Mouse (Mus musculus) embryonic facial prominence, embryonic 14.5 days (tissue): ENCODE measurements around the gene Mob3c. TPM values are rescaled to one million over a fixed set of nuclear protein-coding genes. Genes with fewer than 3 reads are reported as not detected.

Experiments
- ATAC-seq: fragments of 200-750 bp; cut with Nextera tagmentation; 2 replicates; pipeline ENCODE4 v1.8.0; 2017; ENCODE audit warnings: low read depth, moderate number of reproducible peaks, moderate TSS enrichment
- DNase-seq: peaks from one replicate; pipeline ENCODE4 v3.0.0-alpha.2; 2015; ENCODE audit warnings: low spot score
- H3K27ac ChIP-seq: fragments of 300-500 bp; sonication (generic); replicated peaks from 2 replicates; pipeline ENCODE4 v1.5.1; 2014; ENCODE audit warnings: low read depth, mild to moderate bottlenecking, low read length, moderate library complexity
- H3K27me3 ChIP-seq: fragments of 300-500 bp; sonication (generic); replicated peaks from 2 replicates; pipeline ENCODE4 v1.6.1; 2014; ENCODE audit warnings: low read length; ENCODE audit not compliant: control insufficient read depth, insufficient read depth
- H3K36me3 ChIP-seq: fragments of 300-500 bp; sonication (generic); 2 replicates; pipeline ENCODE4 v1.6.1; 2014; ENCODE audit warnings: low read length, mixed read lengths; ENCODE audit not compliant: control insufficient read depth, insufficient read depth
- H3K4me1 ChIP-seq: fragments of 300-500 bp; sonication (generic); 2 replicates; pipeline ENCODE4 v1.6.1; 2014; ENCODE audit warnings: antibody characterized with exemption, low read length; ENCODE audit not compliant: control insufficient read depth, insufficient read depth
- H3K4me2 ChIP-seq: fragments of 300-500 bp; sonication (generic); 2 replicates; pipeline ENCODE4 v1.6.1; 2014; ENCODE audit warnings: low read depth, mild to moderate bottlenecking, low read length, moderate library complexity, mixed read lengths
- H3K4me3 ChIP-seq: fragments of 300-500 bp; sonication (generic); 2 replicates; pipeline ENCODE4 v1.5.1; 2014; ENCODE audit warnings: low read depth, mild to moderate bottlenecking, low read length
- H3K9ac ChIP-seq: fragments of 300-500 bp; sonication (generic); 2 replicates; pipeline ENCODE4 v1.6.1; 2014; ENCODE audit warnings: low read depth, mild to moderate bottlenecking, low read length, moderate library complexity, mixed read lengths
- H3K9me3 ChIP-seq: fragments of 300-500 bp; sonication (generic); 2 replicates; pipeline ENCODE4 v1.6.1; 2016; ENCODE audit warnings: low read length; ENCODE audit not compliant: control insufficient read depth
- WGBS: fragments of 180-500 bp; shearing (Covaris S2); extraction: QIAGEN DNeasy Blood & Tissue Kit; methylation state at CpG from one replicate; pipeline ENCODE4 v1.1.7; 2014; 5-methylcytosine and 5-hydroxymethylcytosine counted together
- polyA plus RNA-seq: library from polyadenylated mRNA; unstranded; fragments of >200 nt; fragmentation: Nextera tagmentation; extraction: Ambion mirVana; gene quantifications from 2 replicates; pipeline ENCODE4 v1.2.1, GENCODE M21; 2014

The Mob3c gene
- polyA plus RNA-seq, 1 experiment from 2014 or later: 8.3 TPM

- H3K9me3 ChIP-seq: no peaks in the 10 kb centered on the region
- no peak overlapping the region for H3K4me3 ChIP-seq
- ATAC-seq (no peak), DNase-seq (peak; percentile 49)
- H3K9ac ChIP-seq: no peak overlapping the region
- peaks cover 76% of the 10 kb centered on the region for H3K36me3 ChIP-seq
- 81% methylated on average over 3 of the region's 3 CpGs for WGBS
- H3K27ac ChIP-seq: no peak overlapping the region
- H3K4me1 ChIP-seq: no peaks in the 10 kb centered on the region
- H3K27me3 ChIP-seq: no peaks in the 10 kb centered on the region
- no peak overlapping the region for H3K4me2 ChIP-seq
These were observed 27.9 kb upstream of the Mob3c start for GRCm38 (mm10) chr4:115799981-115800380.

DNA sequence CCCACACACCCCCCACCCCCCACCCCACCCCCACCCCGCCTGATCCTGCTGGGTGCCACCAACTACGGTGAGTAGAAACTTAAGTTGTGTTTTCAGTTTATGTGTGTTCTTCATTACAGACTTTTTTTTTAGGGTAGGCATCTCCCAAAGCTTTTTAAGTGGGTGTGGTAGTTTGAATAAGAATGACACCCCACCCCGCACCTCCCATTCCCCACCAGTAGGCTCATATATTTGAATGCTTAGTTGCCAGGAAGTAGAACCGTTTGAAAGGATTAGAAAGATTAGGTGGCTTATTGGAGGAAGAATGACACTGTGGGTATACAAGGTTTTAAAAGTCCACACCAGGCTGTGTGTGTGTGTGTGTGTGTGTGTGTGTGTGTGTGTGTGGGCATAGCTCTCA is 15.6 kb upstream of the Mob3c start:
- Histone ChIP-seq H3K27ac (no peak overlapping the region), H3K9me3 (no peaks in the 10 kb centered on the region), H3K4me2 (no peak overlapping the region), H3K9ac (no peak overlapping the region), H3K4me3 (no peak overlapping the region), H3K4me1 (no peaks in the 10 kb centered on the region), H3K27me3 (no peaks in the 10 kb centered on the region), H3K36me3 (peaks cover 54% of the 10 kb centered on the region)
- DNase-seq: no peak
- WGBS: 93% methylated on average over 4 of the region's 4 CpGs
- ATAC-seq: no peak

GRCm38 (mm10) chr4:115815606-115816005 is 12.3 kb upstream of the Mob3c start:
- 89% methylated on average over 5 of the region's 5 CpGs for WGBS
- no peak overlapping the region for H3K4me3 ChIP-seq
- DNase-seq (no peak), ATAC-seq (no peak)
- no peaks in the 10 kb centered on the region for H3K4me1 ChIP-seq
- no peak overlapping the region for H3K4me2 ChIP-seq
- no peaks in the 10 kb centered on the region for H3K9me3 ChIP-seq
- no peak overlapping the region for H3K9ac ChIP-seq
- H3K36me3 ChIP-seq: peaks cover 54% of the 10 kb centered on the region
- H3K27ac ChIP-seq: no peak overlapping the region
- no peaks in the 10 kb centered on the region for H3K27me3 ChIP-seq

GRCm38 (mm10) chr4:115820199-115820598 is 7.7 kb upstream of the Mob3c start:
- no peak overlapping the region for H3K27ac ChIP-seq
- no peak overlapping the region for H3K4me3 ChIP-seq
- 63% methylated on average over 3 of the region's 3 CpGs for WGBS
- H3K36me3 ChIP-seq: peaks cover 21% of the 10 kb centered on the region
- no peak overlapping the region for H3K4me2 ChIP-seq
- no peaks in the 10 kb centered on the region for H3K9me3 ChIP-seq
- no peaks in the 10 kb centered on the region for H3K27me3 ChIP-seq
- DNase-seq (no peak), ATAC-seq (no peak)
- no peaks in the 10 kb centered on the region for H3K4me1 ChIP-seq
- no peak overlapping the region for H3K9ac ChIP-seq

- Histone ChIP-seq H3K27me3 (no peaks in the 10 kb centered on the region), H3K36me3 (peaks cover 14% of the 10 kb centered on the region; the same call in 1 of the 2 replicates), H3K4me1 (no peaks in the 10 kb centered on the region), H3K27ac (no peak overlapping the region), H3K9me3 (no peaks in the 10 kb centered on the region), H3K4me3 (no peak overlapping the region), H3K4me2 (no peak overlapping the region), H3K9ac (no peak overlapping the region)
- DNase-seq (no peak), ATAC-seq (no peak)
- WGBS: 80% methylated on average over 3 of the region's 3 CpGs
These were observed 6.9 kb upstream of the Mob3c start for GRCm38 (mm10) chr4:115820944-115821343.

DNA sequence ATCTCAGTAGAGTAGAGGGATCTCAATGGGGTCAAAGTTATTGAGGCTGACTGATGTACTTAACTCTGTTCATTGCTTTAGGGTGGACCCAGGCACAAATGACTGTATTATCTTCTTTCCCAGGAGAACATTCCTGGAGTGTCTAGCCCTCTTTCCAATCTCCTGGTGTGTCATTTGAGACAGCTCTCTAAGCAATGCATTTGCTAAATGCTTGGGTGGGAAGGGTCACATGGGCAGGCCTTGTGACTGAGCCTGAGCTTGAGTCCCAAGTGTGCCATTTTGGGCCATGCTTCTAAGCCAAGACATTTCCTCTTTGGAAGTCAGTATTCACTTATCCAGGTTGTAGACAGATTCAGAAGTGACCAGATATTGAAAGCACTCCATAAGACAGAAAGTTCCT is 6.5 kb upstream of the Mob3c start:
- Histone ChIP-seq H3K27me3 (no peaks in the 10 kb centered on the region), H3K4me2 (no peak overlapping the region), H3K9me3 (no peaks in the 10 kb centered on the region), H3K9ac (no peak overlapping the region), H3K4me3 (no peak overlapping the region), H3K27ac (no peak overlapping the region), H3K4me1 (no peaks in the 10 kb centered on the region), H3K36me3 (peaks cover 9% of the 10 kb centered on the region; the same call in 1 of the 2 replicates)
- no peak for DNase-seq
- no peak for ATAC-seq

GRCm38 (mm10) chr4:115821928-115822327 is 6.0 kb upstream of the Mob3c start:
- H3K9me3 ChIP-seq: no peaks in the 10 kb centered on the region
- 75% methylated on average over 3 of the region's 3 CpGs for WGBS
- H3K27ac ChIP-seq: no peak overlapping the region
- H3K4me1 ChIP-seq: no peaks in the 10 kb centered on the region
- ATAC-seq (no peak), DNase-seq (no peak)
- H3K9ac ChIP-seq: no peak overlapping the region
- H3K27me3 ChIP-seq: no peaks in the 10 kb centered on the region
- H3K4me3 ChIP-seq: no peak overlapping the region
- peaks cover 8% of the 10 kb centered on the region; the same call in 1 of the 2 replicates for H3K36me3 ChIP-seq
- H3K4me2 ChIP-seq: no peak overlapping the region

- Histone ChIP-seq H3K9me3 (no peaks in the 10 kb centered on the region), H3K4me2 (no peak overlapping the region), H3K4me1 (peaks cover 6% of the 10 kb centered on the region; the same call in 1 of the 2 replicates), H3K27me3 (no peaks in the 10 kb centered on the region), H3K4me3 (no peak overlapping the region), H3K36me3 (peaks cover 6% of the 10 kb centered on the region; the same call in 1 of the 2 replicates), H3K9ac (no peak overlapping the region), H3K27ac (no peak overlapping the region)
- 63% methylated on average over 2 of the region's 2 CpGs for WGBS
- DNase-seq: no peak
- no peak for ATAC-seq
These were observed 3.7 kb upstream of the Mob3c start for GRCm38 (mm10) chr4:115824178-115824577.

DNA sequence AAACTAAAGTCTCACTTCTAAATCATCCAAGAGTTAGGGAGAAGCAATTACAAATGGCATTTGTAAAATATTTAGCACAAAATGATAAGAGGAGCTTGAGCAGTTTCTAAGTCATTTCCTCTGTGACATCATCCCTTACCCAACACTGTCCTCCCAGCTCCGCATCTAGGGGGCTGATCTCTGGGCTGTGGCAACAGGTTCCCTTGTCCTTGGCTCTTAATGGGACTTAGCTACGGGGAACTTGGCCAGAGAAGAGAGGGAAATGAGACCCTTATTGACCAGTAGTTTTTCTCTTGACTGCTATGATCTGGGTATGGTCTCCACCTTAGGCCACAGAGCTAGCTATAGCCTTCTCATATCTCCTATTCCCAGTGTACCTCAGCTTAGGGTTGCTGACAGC is 2.6 kb upstream of the Mob3c start:
- Histone ChIP-seq H3K27ac (no peak overlapping the region), H3K36me3 (no peaks in the 10 kb centered on the region), H3K9me3 (no peaks in the 10 kb centered on the region), H3K4me3 (no peak overlapping the region), H3K4me1 (peaks cover 6% of the 10 kb centered on the region; the same call in 1 of the 2 replicates), H3K9ac (no peak overlapping the region), H3K27me3 (no peaks in the 10 kb centered on the region), H3K4me2 (no peak overlapping the region)
- no peak for ATAC-seq
- no peak for DNase-seq
- 86% methylated on average over 2 of the region's 2 CpGs for WGBS
